Mouse (Mus musculus) large intestine, adult 2 months (tissue): Measurements from ENCODE around the gene Olfr1294. TPM values are rescaled to one million over a fixed set of nuclear protein-coding genes. Genes with fewer than 3 reads are reported as not detected.

Source experiments
- DNase-seq: peaks from one replicate; pipeline ENCODE4 v3.0.0-alpha.2; 2012; ENCODE audit warnings: low read depth, low spot score
- WGBS: fragments of 180-500 bp; shearing (Covaris S2); methylation state at CpG from one replicate; pipeline ENCODE4 v1.1.7; 2018; 5-methylcytosine and 5-hydroxymethylcytosine counted together
- polyA plus RNA-seq: library from polyadenylated mRNA; depleted of rRNA; stranded (reverse); fragments of >200 nt; gene quantifications from 2 replicates; pipeline ENCODE4 v1.2.3, GENCODE M21; 2012; rRNA removed

Olfr1294 gene
- not detected in 2 replicates for polyA plus RNA-seq

- WGBS, result 26% methylated on average over 1 of the region's 1 CpGs
- DNase-seq, result no peak
Measured at GRCm38 (mm10) chr2:111540191-111540590, at the start of gene Olfr1294. Olfr1294 (minus strand) TSS chr2:111540291.

DNA sequence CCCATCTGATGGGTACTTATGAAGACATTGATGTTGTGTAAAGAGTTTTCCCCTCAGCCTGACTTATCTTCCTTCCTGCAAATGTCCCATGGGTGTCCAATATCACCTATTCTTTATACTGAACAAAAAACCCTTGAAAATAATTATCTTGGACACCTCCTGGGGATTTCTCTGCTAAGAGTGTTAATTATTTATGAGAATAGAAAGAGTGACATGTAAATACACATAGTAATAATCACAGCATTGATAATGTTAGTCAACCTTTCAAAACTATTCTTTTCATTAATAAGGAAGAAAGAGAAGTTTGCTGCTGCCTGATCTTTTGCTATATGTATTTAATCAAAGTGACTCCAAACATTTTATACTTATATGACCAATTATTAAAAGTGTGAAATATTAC is 29.5 kb upstream of the Olfr1294 start, which contains the start of gene Olfr1295:
TSS of gene Olfr1295 (minus strand) at position 101 of the 400 bp plus-strand sequence.
- DNase-seq, result no peak

DNA sequence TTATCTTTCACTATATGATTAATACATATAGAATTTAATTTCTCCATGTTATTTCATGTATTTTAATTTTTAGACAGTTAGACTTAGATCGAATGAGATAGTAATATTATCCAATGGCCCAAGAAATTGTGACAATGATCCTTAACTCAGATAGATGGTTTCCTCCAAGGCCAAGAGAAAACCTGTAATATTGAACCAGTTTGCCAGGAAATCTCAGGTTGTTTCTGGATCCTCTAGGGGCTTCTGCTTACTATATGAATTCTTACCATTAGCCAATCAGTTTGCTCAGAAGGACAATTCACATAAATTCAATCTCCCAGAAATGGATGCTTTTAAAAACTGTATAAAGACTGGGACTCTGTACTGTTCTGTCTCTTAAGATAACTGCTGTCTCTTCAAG is 15.2 kb downstream of the Olfr1294 start, which contains the start of gene Olfr1293-ps:
TSS of gene Olfr1293-ps (plus strand) at position 301 of the 400 bp plus-strand sequence.
- no peak for DNase-seq
- WGBS, result 81% methylated on average over 1 of the region's 1 CpGs

DNA sequence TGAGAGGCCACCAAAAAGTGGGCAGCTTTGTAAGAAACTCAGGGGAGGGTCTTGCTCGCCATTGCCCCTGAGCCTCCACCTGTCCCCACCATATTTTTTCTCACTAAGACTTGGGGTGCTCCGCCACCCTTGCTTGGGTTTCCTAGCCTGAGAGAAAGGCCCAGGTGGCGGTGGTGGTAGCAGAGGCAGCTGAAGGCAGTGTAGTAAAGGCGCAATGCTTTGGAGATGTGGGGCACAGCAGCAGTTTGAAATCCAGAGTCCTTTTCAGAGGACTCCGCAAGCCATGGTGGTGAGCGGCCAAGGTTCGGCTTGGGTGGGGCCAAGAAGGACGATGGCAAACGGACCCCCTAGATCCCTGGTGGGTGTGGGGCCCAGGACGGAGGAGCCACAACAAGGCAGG is 22.6 kb downstream of the Olfr1294 start:
- no peak for DNase-seq
- WGBS, result 86% methylated on average over 10 of the region's 10 CpGs

GRCm38 (mm10) chr2:111496880-111497279 is 43.2 kb downstream of the Olfr1294 start, which contains the start of gene Olfr1291-ps1:
Olfr1291-ps1 (plus strand) TSS chr2:111497180.
- no peak for DNase-seq
- 82% methylated on average over 3 of the region's 3 CpGs for WGBS

- no peak for DNase-seq
- WGBS, result 73% methylated on average over 5 of the region's 5 CpGs
Measured at GRCm38 (mm10) chr2:111493729-111494128, 46.4 kb downstream of the Olfr1294 start, which contains the start of gene Olfr1290. Olfr1290 (minus strand) TSS chr2:111493829.

Other genes with a start within 250 kb of the Olfr1294 start
- not detected in 2 replicates for gene Olfr1279, start 239.7 kb downstream of the Olfr1294 start, polyA plus RNA-seq
- gene Olfr1280, start 226.3 kb downstream of the Olfr1294 start, polyA plus RNA-seq, result not detected in 2 replicates
- not detected in 2 replicates for gene Olfr1281, start 213.8 kb downstream of the Olfr1294 start, polyA plus RNA-seq
- gene Olfr1282, start 204.2 kb downstream of the Olfr1294 start, polyA plus RNA-seq, result not detected in 2 replicates
- not detected in 2 replicates for gene Olfr1283, start 173.5 kb downstream of the Olfr1294 start, polyA plus RNA-seq
- gene Olfr1284, start 164.8 kb downstream of the Olfr1294 start, polyA plus RNA-seq, result not detected in 2 replicates
- not detected in 2 replicates for gene Olfr1286, start 117.2 kb downstream of the Olfr1294 start, polyA plus RNA-seq
- not detected in 2 replicates for gene Olfr1287, start 91.1 kb downstream of the Olfr1294 start, polyA plus RNA-seq
- not detected in 2 replicates for gene Olfr1288, start 66.2 kb downstream of the Olfr1294 start, polyA plus RNA-seq
- gene Olfr1289, start 59.5 kb downstream of the Olfr1294 start, polyA plus RNA-seq, result not detected in 2 replicates
- not detected in 2 replicates for gene Olfr1290, start 46.5 kb downstream of the Olfr1294 start, polyA plus RNA-seq
- gene Olfr1291-ps1, start 43.1 kb downstream of the Olfr1294 start, polyA plus RNA-seq, result not detected in 2 replicates
- not detected in 2 replicates for gene Olfr1293-ps, start 15.1 kb downstream of the Olfr1294 start, polyA plus RNA-seq
- not detected in 2 replicates for gene Olfr1295, start 29.4 kb upstream of the Olfr1294 start, polyA plus RNA-seq
- gene Olfr1297, start 86.2 kb upstream of the Olfr1294 start, polyA plus RNA-seq, result not detected in 2 replicates
- gene Olfr1298, start 108.9 kb upstream of the Olfr1294 start, polyA plus RNA-seq, result not detected in 2 replicates
- gene Olfr1299, start 121.1 kb upstream of the Olfr1294 start, polyA plus RNA-seq, result not detected in 2 replicates
- gene Olfr1301, start 210.7 kb upstream of the Olfr1294 start, polyA plus RNA-seq, result not detected in 2 replicates
- not detected in 2 replicates for gene Olfr1302, start 237.1 kb upstream of the Olfr1294 start, polyA plus RNA-seq